Mouse (Mus musculus): ENCODE results near the gene Bace1.
"Not testable (repeated sequence)": the region's sequence is repeated elsewhere in the genome, so short reads cannot be mapped to it uniquely, and the experiment has no call there.

The Bace1 gene

DNA sequence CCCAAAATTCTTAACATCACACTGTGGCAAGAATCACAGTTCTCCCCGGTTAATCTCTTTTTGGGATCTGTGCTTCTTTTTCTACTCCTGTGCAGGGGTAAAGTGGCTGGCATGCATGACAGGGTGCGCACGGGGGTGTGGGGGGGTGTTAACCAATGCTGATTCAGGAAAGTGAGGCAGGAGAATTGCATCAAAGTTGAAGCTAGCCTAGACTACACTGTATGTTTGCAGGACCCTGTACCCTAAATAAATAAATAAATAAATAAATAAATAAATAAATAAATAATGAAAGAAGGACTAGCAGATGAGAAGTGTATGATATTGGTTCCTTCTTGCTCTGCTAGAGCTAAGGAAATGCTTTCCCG is 329 bp upstream of the Bace1 start:
- no peak for DNase-seq (ENCODE audit: low spot score)

- no peak for DNase-seq (ENCODE audit: low spot score)
Measured at GRCm38 (mm10) chr9:45839139-45839981, 980 bp downstream of the Bace1 start.

DNA sequence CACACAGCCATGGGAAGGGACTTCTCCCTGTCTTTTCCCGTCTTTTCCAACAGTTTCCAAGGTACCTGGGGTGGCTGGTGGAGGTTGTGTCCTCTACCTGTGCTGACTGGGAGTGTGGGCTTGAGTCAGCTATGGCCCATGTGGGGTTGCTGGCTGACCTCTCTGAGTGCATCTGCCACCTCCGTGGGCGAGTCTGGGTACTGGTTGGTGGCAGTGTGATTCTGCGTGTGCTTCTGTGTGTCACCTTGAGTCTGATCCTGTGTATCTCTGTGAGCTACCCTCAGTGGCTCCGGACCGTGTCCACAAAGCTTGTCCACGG is 1.6 kb downstream of the Bace1 start:
- no peak for DNase-seq (ENCODE audit: low spot score)

GRCm38 (mm10) chr9:45840331-45840730 is 2.0 kb downstream of the Bace1 start:
- DNase-seq (ENCODE audit: low spot score) = no peak

GRCm38 (mm10) chr9:45841458-45841857 is 3.1 kb downstream of the Bace1 start:
- DNase-seq (ENCODE audit: low spot score) = no peak

DNA sequence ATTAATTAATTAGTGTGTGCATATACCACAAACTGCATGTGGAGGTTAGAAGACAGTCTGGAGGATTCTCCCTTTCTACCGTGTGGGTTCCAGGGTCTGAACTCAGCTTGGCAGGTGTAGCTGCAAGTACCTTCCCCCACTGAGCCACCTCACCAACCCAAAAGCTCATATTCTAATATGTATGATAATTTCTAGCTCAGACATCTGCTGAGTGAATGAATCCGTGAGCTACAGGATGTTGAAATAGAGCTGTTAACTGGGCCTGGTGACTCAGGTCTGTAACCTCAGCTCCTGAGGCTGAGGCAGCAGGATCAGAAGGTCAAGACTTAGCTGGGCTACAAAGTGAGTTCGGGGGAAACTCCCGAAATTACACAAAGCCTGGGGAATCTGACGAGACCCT is 4.6 kb downstream of the Bace1 start:
- no peak for DNase-seq (ENCODE audit: low spot score)

- DNase-seq (ENCODE audit: low spot score) = no peak
Measured at GRCm38 (mm10) chr9:45843780-45844179, 5.4 kb downstream of the Bace1 start.

GRCm38 (mm10) chr9:45845541-45845940 is 7.2 kb downstream of the Bace1 start:
- DNase-seq (ENCODE audit: low spot score) = no peak

- not testable (repeated sequence) for DNase-seq (ENCODE audit: low spot score)
Measured at GRCm38 (mm10) chr9:45846176-45846575, 7.8 kb downstream of the Bace1 start.

DNA sequence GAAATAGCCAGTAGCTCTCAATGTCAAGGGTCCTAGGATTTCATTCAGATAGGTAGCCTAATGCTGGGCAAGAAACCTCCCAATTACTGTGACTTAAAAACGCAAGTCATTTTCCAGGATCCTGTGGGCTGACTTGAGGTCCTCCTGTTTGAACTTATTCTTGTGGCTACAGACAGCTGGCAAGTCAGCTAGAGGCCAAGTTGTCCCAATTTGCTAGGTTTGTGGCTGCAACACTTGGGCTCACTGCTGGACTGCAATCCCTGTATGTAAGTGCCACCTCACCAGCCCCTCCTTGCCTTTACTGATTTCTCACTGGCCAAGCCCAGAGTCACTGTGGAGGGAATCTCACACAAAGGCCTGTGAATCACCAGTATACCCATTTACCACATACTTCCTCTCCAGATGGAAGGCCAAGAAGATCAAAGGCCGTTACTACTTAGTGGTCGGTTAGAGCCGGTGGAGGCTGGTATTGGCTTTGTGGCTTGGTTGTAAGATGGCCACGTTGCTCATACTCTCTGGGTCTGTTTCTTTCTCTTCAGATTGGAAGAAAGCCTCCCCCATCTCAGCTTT is 8.6 kb downstream of the Bace1 start:
- DNase-seq (ENCODE audit: low spot score) = no peak

- DNase-seq (ENCODE audit: low spot score) = no peak
Measured at GRCm38 (mm10) chr9:45849528-45850408, 11.4 kb downstream of the Bace1 start.

DNA sequence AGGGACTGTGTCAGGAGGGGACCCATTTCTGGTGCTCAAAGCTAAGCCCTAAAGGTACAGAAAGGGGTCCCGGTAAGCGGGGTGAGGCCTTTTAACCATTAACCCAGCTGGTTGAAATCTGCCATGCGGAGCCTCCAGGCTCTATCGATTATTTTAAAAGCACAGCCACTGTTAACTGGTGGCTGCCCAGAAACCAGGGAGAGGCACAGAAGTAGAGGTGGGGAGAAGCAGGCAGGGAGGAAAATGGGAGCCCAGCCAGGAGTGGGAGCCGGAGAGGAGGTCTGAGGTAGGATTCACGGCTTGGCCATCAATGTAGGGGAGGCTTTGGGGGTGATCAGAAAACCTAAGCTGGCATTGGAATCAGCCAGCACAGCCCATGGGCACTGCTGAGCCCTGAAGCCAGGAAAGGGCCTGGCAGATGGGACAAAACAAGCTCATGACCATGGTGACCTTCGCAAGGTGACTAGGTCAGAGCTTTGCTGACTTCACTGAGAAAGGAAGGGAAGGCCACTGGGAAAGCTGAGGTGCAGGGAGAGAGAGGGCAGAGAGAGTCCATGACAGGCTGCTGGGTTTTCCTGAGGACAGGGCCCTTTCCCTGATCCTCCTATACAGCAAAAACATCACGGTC is 12.3 kb downstream of the Bace1 start:
- no peak for DNase-seq (ENCODE audit: low spot score)

DNA sequence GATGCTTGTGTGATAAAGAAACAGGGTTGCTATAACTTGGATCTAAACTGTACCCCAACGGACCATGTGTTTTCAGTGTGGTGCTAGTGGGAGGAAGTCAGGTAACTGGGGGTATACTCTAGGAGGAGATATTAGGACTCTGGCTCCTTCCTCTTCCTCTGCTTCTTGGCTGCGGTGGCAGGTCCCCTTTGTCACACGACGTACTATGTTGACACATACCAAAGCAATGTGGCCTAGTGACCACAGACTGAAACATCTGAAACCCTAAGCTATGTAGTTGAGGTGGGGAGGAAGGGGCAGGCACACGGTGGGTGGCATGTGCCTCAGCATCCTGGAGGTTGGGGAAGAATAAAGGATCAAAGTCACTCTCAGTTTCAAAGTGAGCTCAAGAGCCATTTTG is 12.9 kb downstream of the Bace1 start:
- DNase-seq (ENCODE audit: low spot score) = peak; percentile 44

GRCm38 (mm10) chr9:45851776-45852175 is 13.4 kb downstream of the Bace1 start:
- no peak for DNase-seq (ENCODE audit: low spot score)

DNA sequence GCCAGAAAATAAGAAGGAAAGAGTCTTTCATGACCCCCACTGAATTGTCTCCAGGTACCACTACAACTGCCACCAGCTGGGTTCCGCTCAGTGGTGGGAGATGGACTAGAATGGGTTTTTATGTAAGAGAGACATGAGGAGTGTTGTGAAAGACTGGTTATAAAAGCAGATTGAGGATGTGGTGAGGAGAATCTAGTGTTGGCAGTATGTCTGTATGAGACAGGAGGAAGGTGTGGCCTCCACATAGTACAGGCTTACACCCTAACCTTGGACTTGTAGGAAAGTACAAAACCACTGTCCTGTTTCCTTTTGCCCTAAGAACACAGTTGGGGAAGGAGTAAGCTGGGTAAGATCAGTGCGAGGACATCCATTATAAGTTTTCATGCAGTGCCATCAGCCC is 15.3 kb downstream of the Bace1 start:
- DNase-seq (ENCODE audit: low spot score) = peak; percentile 19

- DNase-seq (ENCODE audit: low spot score) = no peak
Measured at GRCm38 (mm10) chr9:45854136-45854535, 15.8 kb downstream of the Bace1 start.

DNA sequence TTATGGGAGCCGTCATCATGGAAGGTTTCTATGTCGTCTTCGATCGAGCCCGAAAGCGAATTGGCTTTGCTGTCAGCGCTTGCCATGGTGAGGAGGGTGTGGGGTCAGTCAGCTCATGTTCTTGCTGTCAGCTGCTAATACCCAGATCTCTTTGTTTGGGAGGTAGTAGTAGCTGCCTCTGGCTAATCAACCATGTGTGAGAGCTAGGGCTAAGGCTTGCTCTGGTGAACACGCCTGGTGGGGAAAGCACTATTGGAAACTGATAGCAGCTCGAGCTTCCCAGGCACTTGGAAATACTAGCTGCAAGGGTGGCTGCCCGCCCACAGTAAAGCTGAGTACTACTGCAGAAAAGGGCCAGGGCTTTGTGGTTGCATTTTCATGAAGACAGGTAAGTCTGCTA is 21.0 kb downstream of the Bace1 start:
- DNase-seq (ENCODE audit: low spot score) = no peak

- no peak for DNase-seq (ENCODE audit: low spot score)
Measured at GRCm38 (mm10) chr9:45861813-45862212, 23.4 kb downstream of the Bace1 start.

- no peak for DNase-seq (ENCODE audit: low spot score)
Measured at GRCm38 (mm10) chr9:45869181-45869580, 30.8 kb downstream of the Bace1 start.

DNA sequence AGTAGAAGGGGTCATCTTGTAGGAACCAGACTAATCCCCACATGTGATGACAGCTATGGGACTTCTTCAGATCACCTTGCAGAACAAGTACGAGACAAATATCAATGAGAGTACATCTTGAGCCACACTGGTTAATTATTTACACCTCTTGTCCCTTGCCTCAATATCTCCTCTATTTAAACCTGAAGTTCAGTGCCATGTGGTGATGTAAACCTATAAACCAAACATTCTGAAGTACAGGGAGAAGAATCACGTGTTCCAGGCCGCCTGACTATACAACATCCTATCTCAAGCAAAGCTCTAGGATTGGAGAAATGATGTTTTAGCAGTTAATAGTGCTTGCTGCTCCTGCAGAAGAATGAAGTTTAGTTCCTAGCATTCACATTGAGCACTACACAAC is 31.9 kb downstream of the Bace1 start:
- DNase-seq (ENCODE audit: low spot score) = no peak

- no peak for DNase-seq (ENCODE audit: low spot score)
Measured at GRCm38 (mm10) chr9:45877928-45878327, 39.5 kb downstream of the Bace1 start.

DNA sequence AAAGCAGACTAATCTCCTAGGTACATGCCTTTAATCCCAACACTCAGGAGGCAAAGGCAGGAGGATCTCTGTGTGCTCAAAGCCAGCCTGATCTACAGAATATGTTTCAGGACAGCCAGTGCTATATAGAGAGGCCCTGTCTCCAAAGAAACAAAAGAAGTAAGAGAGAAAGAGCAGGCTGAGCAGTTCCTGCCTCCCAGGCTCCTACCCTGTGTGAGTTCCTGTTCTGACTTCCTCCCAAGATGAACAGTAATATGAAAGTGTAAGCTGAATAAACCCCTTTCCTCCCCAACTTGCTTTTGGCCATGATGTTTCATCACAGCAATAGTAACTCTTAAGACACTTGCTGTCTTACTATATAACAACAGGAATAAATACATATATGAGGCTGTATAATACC is 55.3 kb downstream of the Bace1 start:
- no peak for DNase-seq (ENCODE audit: low spot score)

GRCm38 (mm10) chr9:45905196-45905595 is 66.8 kb downstream of the Bace1 start:
- DNase-seq (ENCODE audit: low spot score) = no peak

Data from T-cell, adult 2 months (primary cell).